Mouse (Mus musculus): ENCODE measurements at regions not wholly inside any gene's neighbourhood (a gene's known extent, or its start where the extent isn't known, plus 50 kb on each side); places are given as distances from the start of the nearest gene placed in this dataset.

DNA sequence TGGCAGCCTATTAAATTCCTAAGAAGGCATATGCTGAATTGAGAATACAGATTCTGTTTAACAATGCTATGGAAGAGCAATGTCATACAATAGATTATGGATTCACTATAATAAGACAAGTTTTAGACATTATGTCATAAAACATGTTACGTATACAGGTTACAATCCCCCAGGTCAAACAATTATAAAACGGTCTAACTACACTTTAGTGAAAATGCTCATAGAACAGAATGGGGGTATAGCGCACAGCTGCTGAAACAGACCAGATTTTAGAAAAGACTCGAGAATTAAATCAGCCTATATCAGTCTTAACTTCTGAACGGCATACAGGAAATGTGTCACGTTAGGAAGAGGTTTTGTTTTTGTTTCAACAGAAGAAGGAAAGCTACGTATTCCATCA, 660.5 kb upstream of the Sel1l start:
- Histone ChIP-seq H3K79me2 (ENCODE audit: control insufficient read depth, insufficient read depth, low read length, poor library complexity) (no peaks in the 10 kb centered on the region), H3K9ac (ENCODE audit: control insufficient read depth, low read depth, low read length, poor library complexity, severe bottlenecking) (no peak overlapping the region), H3K36me3 (ENCODE audit: control insufficient read depth in 1 of 2, insufficient read depth in 2 of 2, low read length in 2 of 2) (no peaks in the 10 kb centered on the region), H3K9me3 (replicated peaks; ENCODE audit: insufficient read depth, low read length) (no peaks in the 10 kb centered on the region), H3K27me3 (ENCODE audit: control insufficient read depth in 1 of 2, insufficient read depth in 2 of 2, low read length in 2 of 2) (no peaks in the 10 kb centered on the region), H3K27ac (ENCODE audit: control insufficient read depth, low read depth, low read length) (no peak overlapping the region), H3K4me1 (ENCODE audit: control insufficient read depth in 1 of 2, insufficient read depth in 2 of 2, low read length in 2 of 2) (no peaks in the 10 kb centered on the region), H3K4me3 (ENCODE audit: control insufficient read depth in 1 of 2, insufficient read depth in 1 of 2, low read depth in 2 of 2, low read length in 2 of 2) (no peak overlapping the region)
- TF ChIP-seq CHD1 (IDR thresholded peaks at IDR 0.05; ENCODE audit: low read depth, low read length) (no peak), SMC3 (IDR thresholded peaks at IDR 0.05; ENCODE audit: low read depth, low read length) (no peak), JUND (IDR thresholded peaks at IDR 0.05; ENCODE audit: low read depth, low read length) (no peak), ZKSCAN1 (IDR thresholded peaks at IDR 0.05; ENCODE audit: low read depth, low read length) (no peak), MXI1 (IDR thresholded peaks at IDR 0.05; ENCODE audit: low read depth, low read length) (no peak)
- DNase-seq (ENCODE audit: low read depth, low spot score) = no peak

DNA sequence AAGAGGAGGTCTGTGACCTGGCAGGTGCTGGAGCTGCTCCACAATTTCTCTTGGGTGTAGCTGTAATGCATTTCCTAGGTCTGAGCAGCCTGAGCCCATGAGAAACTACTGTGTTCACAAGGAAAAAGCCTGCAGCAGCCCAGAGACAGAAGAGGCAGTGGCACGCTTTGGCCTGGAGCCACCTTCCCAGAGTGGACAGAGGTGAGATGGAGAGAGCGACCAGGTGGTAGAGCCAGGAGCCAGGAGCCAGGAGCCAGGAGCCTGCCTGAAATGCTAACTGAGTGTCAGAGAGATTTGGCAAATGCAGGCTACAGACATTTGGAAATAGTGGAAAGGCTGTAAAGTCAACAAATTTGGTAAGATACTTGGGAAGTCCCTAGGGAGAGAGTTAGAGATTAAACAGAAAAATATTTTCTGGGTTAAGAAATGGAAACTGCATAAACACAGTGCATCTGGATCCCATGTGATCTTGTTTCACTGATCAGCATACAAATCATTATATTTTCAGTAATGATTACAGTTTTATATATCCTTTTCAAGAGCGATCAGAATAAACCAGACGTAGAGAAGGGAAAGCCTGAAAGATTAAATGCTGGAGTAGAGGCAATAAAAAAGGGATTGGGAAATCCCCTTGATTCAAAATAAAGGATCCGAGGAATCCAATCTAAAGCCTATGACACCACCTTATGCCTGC, 660.0 kb upstream of the Sel1l start:
- H3K27me3 ChIP-seq (ENCODE audit: control insufficient read depth in 1 of 2, insufficient read depth in 2 of 2, low read length in 2 of 2) = no peaks in the 10 kb centered on the region
- no peak overlapping the region for H3K27ac ChIP-seq (ENCODE audit: control insufficient read depth, low read depth, low read length)
- no peak overlapping the region for H3K9ac ChIP-seq (ENCODE audit: control insufficient read depth, low read depth, low read length, poor library complexity, severe bottlenecking)
- DNase-seq (ENCODE audit: low read depth, low spot score) = no peak
- no peak overlapping the region for H3K4me3 ChIP-seq (ENCODE audit: control insufficient read depth in 1 of 2, insufficient read depth in 1 of 2, low read depth in 2 of 2, low read length in 2 of 2)
- no peaks in the 10 kb centered on the region for H3K79me2 ChIP-seq (ENCODE audit: control insufficient read depth, insufficient read depth, low read length, poor library complexity)
- no peaks in the 10 kb centered on the region for H3K36me3 ChIP-seq (ENCODE audit: control insufficient read depth in 1 of 2, insufficient read depth in 2 of 2, low read length in 2 of 2)
- no peaks in the 10 kb centered on the region for H3K4me1 ChIP-seq (ENCODE audit: control insufficient read depth in 1 of 2, insufficient read depth in 2 of 2, low read length in 2 of 2)
- TF ChIP-seq MAFK (IDR thresholded peaks at IDR 0.05; ENCODE audit: borderline replicate concordance, low read depth, low read length) (no peak), USF2 (IDR thresholded peaks at IDR 0.05; ENCODE audit: borderline replicate concordance in 1 of 2, insufficient read depth in 1 of 2, low read depth in 1 of 2, low read length in 2 of 2) (no peak), GATA1 (IDR thresholded peaks at IDR 0.05; ENCODE audit: low read depth, low read length) (no peak), ETS1 (IDR thresholded peaks at IDR 0.05; ENCODE audit: low read depth, low read length) (no peak), MYB (IDR thresholded peaks at IDR 0.05; ENCODE audit: low read depth, low read length) (no peak), CHD1 (IDR thresholded peaks at IDR 0.05; ENCODE audit: low read depth, low read length) (no peak), HCFC1 (IDR thresholded peaks at IDR 0.05; ENCODE audit: low read depth, low read length) (no peak), MEF2A (IDR thresholded peaks at IDR 0.05; ENCODE audit: extremely low read depth, insufficient replicate concordance, low read depth, low read length, poor library complexity, severe bottlenecking) (no peak), KAT2A (conservative IDR thresholded peaks at IDR 0.05; ENCODE audit: low read depth, low read length) (no peak), NRF1 (IDR thresholded peaks at IDR 0.05; ENCODE audit: insufficient read depth, low read depth, low read length, poor library complexity, severe bottlenecking) (no peak)
- no peaks in the 10 kb centered on the region for H3K9me3 ChIP-seq (replicated peaks; ENCODE audit: insufficient read depth, low read length)
